Mouse (Mus musculus) lung, postnatal 36 days (tissue): ENCODE measurements at regions not wholly inside any gene's neighbourhood (a gene's known extent, or its start where the extent isn't known, plus 50 kb on each side); places are given as distances from the start of the nearest gene placed in this dataset.

Experiments used
- DNase-seq: peaks from one replicate; pipeline ENCODE4 v3.0.0; 2022; ENCODE audit warnings: mixed read lengths

DNA sequence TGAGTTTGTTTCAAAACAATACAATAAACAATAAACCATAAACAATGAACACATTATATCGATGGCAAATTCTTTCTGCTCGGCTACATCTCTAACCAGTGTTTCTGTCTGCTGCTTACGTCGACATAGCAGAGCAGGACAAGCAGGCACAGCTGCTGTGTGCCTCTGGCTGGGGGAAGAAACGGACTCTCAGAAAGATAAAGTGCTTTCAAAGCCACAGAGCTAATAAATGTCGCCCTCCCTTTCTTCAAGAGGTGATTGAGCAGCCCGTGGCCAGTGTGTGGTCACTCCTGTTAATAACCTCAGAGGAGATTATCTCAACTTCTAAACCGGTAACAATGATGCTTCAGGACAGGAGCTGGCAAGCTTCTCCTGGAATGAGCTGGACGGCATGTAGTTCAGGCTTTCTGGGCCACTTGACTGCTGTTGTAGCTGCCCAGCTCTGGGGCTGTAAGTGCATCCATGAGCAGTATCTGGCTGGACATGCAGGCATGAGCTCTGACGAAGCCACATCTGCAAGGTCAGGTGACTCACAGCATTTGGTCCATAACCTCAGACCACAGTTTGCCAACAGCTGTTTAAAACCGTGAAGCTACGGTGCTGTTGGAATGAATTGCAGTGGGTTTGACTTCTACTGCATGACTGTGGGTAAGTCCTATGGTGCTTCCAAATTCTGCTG is 55.6 kb downstream of the Evx1 start:
- DNase-seq = no peak

- no peak for DNase-seq
Measured at GRCm38 (mm10) chr6:52370806-52371360, 57.6 kb downstream of the Evx1 start.

- DNase-seq = no peak
Measured at GRCm38 (mm10) chr6:52379146-52379545, 65.8 kb downstream of the Evx1 start.

GRCm38 (mm10) chr6:52379588-52379987 is 66.3 kb downstream of the Evx1 start:
- DNase-seq = no peak

DNA sequence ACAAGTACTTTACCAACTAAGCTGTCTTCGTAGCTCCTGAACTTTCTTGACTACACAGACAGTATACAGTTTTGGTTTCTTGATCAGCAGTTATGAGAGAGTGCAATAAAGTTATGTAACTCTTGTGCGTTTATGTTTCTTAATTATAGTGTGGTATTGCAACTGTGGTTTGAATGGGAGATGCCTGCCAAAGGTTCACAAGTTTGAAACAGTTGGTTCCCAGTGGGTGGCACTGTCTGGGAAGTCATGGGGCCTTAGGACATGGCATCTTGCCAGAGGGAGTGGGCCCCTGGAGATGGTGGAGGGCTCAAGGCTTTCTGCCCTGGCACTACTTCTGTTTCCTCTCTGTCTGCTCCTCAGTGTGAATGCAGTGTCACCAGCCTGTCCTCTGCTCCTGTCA is 71.7 kb downstream of the Evx1 start:
- no peak for DNase-seq

GRCm38 (mm10) chr6:52401404-52401803 is 88.1 kb downstream of the Evx1 start:
- no peak for DNase-seq

GRCm38 (mm10) chr6:52409991-52410390 is 96.7 kb downstream of the Evx1 start:
- DNase-seq = no peak

- no peak for DNase-seq
Measured at GRCm38 (mm10) chr6:52410711-52411110, 97.4 kb downstream of the Evx1 start.

GRCm38 (mm10) chr6:52411302-52411701 is 98.0 kb downstream of the Evx1 start:
- no peak for DNase-seq

GRCm38 (mm10) chr6:52413639-52414038 is 100.3 kb downstream of the Evx1 start:
- no peak for DNase-seq

DNA sequence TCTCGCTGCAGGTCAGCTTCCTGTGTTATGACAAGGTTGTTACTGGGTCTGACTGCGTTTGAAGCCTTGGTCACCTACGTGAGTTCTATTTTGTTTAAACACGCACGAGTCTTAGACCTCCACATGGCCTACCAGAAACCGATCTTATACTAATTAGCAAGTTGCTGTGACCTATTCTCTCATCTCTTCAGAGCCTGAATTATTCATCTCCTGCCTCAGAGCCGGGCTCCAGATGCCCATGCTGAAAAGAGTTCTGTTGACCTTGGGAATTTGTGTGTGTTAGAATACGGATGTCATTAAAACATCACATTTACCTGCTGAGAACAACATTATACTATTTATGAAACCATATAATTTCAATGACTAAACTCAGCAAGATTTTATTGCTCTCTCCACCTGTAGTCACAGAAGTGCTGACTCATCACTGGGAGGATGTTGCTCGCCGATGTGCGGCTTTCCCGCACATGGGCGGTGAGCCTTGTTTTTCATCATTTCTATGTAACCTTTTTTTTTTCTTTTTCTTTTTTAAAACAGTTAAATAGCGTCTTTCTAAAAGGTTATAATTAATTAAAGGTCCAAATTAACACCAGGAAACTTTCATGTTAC is 102.1 kb downstream of the Evx1 start:
- no peak for DNase-seq

DNA sequence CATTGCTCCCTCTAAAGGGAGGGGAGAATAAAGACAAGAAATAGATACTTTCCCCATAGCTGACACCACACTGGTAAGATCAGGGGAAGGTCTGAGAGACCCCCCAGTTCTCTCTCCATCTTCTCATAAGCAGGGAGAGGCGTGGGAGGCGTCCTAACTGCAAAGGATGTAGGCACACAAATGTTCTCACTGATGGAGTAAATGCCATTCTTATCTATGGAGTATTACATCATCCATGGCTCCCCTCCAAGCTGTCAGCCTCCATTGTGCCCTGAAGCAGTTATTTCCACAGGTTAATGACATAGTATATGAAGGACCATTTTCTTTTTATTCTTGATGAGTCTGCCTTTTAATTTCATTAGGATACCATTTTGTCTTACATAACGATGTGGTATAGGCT is 103.2 kb downstream of the Evx1 start:
- DNase-seq = peak; percentile 59

GRCm38 (mm10) chr6:52417439-52418124 is 104.3 kb downstream of the Evx1 start:
- peak; percentile 67 for DNase-seq

GRCm38 (mm10) chr6:52418451-52419170 is 105.3 kb downstream of the Evx1 start:
- DNase-seq = peak; percentile 77

GRCm38 (mm10) chr6:52420276-52420970 is 107.1 kb downstream of the Evx1 start:
- DNase-seq = no peak

GRCm38 (mm10) chr6:52421771-52422170 is 108.5 kb downstream of the Evx1 start:
- no peak for DNase-seq

DNA sequence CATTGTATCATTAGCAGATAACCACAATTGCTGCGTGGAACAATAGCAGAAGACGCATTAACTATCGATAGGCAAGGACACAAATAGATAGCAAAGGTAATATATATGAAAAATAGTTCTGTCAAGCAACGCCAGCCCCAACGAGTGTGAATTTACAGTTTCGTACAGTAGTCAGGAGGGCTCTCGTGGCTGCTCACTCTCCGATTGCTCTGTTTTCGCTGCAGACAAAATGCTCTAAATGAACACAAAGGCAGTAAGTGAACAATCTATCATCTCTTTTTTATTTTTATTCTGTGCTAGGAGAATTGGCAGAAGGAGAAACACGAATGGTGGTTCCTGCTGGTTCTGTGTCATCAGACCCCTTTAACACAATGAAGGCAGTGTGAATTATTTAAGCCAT is 109.4 kb downstream of the Evx1 start:
- DNase-seq = no peak

- no peak for DNase-seq
Measured at GRCm38 (mm10) chr6:52423581-52424107, 110.3 kb downstream of the Evx1 start.

- no peak for DNase-seq
Measured at GRCm38 (mm10) chr6:52424440-52424839, 111.1 kb downstream of the Evx1 start.

DNA sequence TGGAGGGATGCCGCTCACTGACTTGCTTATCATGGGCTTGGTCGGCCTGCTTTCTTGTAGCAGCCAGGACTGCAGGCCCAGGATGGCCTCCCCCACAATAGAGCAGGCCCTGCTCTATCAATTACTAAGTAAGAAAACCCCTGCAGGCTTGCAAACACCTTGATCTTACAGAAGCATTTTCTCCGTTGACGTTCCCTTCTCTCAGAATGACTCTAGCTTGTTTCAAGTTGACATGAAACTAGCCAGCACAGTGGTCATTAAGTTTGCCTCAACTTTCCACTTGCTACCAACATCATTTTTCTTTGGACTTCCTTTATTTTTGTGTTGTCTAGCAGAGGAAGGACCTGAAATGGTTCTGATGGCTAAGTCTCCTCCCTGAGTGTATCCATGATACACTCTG is 111.8 kb downstream of the Evx1 start:
- DNase-seq = no peak

DNA sequence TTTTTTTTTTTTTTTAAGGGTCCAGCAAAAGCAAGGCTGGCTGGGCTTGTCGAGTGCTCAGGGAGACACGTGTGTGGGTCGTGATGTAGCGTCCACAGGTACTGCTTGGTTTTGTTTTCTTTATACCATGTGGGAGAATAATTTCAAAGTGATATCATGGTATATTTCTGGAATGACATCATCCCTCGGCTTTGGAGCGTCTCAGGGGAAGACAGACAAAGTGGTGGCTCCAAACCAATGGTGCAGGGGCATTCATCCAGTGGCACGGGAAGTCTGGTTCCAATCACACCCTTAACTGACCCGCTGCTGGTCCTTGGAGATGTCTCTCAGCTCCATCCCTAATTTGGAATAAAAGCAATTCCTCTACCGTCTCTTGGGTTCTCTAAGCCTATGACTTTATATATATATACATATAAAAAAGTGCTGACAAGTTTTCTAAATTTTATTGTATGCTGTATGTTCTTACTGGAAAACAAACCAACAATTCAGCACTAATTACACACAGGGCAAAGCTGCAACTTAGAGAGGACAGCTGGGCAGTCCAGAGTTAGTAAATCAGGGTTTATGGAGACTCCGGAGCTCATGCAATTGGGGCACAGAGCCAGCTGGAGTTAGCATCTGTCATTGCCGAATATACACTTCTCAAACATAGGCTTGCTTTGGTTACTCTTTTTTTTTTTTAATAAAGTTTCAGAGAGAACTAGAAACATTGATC is 115.3 kb downstream of the Evx1 start:
- no peak for DNase-seq

DNA sequence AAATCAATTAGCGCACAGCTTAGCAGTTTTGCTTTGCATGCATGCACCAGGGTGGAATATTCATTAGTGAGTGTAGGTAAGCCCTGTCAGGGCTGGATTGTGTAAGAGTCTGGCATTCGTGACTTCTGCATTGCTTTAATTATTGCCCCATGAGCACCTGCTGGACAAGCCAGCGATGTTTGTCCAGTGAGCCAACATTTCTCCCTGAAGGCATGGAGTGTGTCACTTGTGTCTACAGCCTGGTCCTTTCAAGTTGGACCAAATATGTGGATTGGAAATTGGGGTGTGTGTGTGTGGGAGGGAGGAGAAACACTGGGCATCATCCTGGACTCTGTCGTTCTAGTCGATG is 115.9 kb downstream of the Evx1 start:
- DNase-seq = peak; percentile 66
